Mouse (Mus musculus) myocyte (in vitro differentiated cells): ENCODE measurements at regions not wholly inside any gene's neighbourhood (a gene's known extent, or its start where the extent isn't known, plus 50 kb on each side); places are given as distances from the start of the nearest gene placed in this dataset.

Experiments used
- CEBPB ChIP-seq: IDR thresholded peaks from 2 replicates; pipeline ENCODE4 v1.6.1; 2011; ENCODE audit warnings: mild to moderate bottlenecking, moderate library complexity; ENCODE audit not compliant: poor library complexity, insufficient read depth, severe bottlenecking
- E2F4 ChIP-seq: IDR thresholded peaks from one replicate; pipeline ENCODE4 v1.6.1; 2011; ENCODE audit warnings: mild to moderate bottlenecking, control low read depth, moderate library complexity; ENCODE audit not compliant: insufficient read depth
- MAX ChIP-seq: IDR thresholded peaks from one replicate; pipeline ENCODE4 v1.6.1; 2011; ENCODE audit warnings: low read depth, mild to moderate bottlenecking, control low read depth
- MYOD1 ChIP-seq, 3 experiments: IDR thresholded peaks; one replicate each; pipeline ENCODE4 v1.6.1; 2011; ENCODE audit warnings: control low read depth in 2 of 3, low read depth in 2 of 3, mild to moderate bottlenecking in 2 of 3, moderate library complexity in 1 of 3; ENCODE audit not compliant: insufficient read length in 2 of 3, control insufficient read depth in 1 of 3
- MYOG ChIP-seq, 3 experiments: IDR thresholded peaks; one replicate each; pipeline ENCODE4 v1.6.1; 2011; ENCODE audit warnings: control low read depth in 2 of 3, low read depth in 2 of 3, mild to moderate bottlenecking in 2 of 3; ENCODE audit not compliant: insufficient read length in 2 of 3, control insufficient read depth in 1 of 3, insufficient read depth in 1 of 3
- POLR2A ChIP-seq: IDR thresholded peaks from one replicate; pipeline ENCODE4 v1.6.1; 2011; ENCODE audit warnings: low read depth, mild to moderate bottlenecking, control low read depth, moderate library complexity; ENCODE audit not compliant: insufficient read length
- POLR2AphosphoS2 ChIP-seq: IDR thresholded peaks from one replicate; pipeline ENCODE4 v1.6.1; 2011; ENCODE audit warnings: low read depth, control low read depth; ENCODE audit not compliant: insufficient read length
- REST ChIP-seq: IDR thresholded peaks from one replicate; pipeline ENCODE4 v1.6.1; 2011; ENCODE audit warnings: mild to moderate bottlenecking, control low read depth, moderate library complexity; ENCODE audit not compliant: insufficient read depth, insufficient read length
- SRF ChIP-seq: IDR thresholded peaks from one replicate; pipeline ENCODE4 v1.6.1; 2011; ENCODE audit warnings: low read depth; ENCODE audit not compliant: control insufficient read depth, insufficient read length
- TCF12 ChIP-seq: IDR thresholded peaks from one replicate; pipeline ENCODE4 v1.6.1; 2011; ENCODE audit warnings: mild to moderate bottlenecking, control low read depth; ENCODE audit not compliant: poor library complexity, insufficient read depth, severe bottlenecking
- TCF3 ChIP-seq: IDR thresholded peaks from one replicate; pipeline ENCODE4 v1.6.1; 2011; ENCODE audit warnings: low read depth, control low read depth; ENCODE audit not compliant: insufficient read length
- USF1 ChIP-seq: IDR thresholded peaks from one replicate; pipeline ENCODE4 v1.6.1; 2011; ENCODE audit warnings: low read depth, mild to moderate bottlenecking, control low read depth, moderate library complexity

DNA sequence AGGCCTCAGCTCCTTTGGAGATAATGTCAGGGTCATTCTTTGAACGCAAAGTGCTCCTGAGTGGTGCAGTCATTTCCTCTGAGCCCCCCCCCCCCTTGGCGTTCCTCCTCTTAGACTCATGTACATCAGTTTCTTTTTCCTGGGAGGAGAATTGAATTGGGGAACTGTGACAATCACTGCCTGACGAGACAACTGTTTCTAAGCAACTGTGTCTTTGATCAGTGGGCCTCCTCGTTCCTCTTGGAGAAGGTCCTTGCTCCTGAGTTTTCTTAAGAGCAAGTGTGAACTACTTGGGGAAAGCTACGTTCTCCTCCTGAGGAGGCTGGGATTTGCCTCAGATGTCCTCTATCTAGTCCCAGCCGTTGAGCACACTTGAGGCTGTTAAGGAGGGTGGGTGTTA, 287.5 kb downstream of the Maf start:
- TF ChIP-seq CEBPB (no peak), POLR2AphosphoS2 (no peak), USF1 (no peak), TCF12 (no peak), POLR2A (no peak), MAX (no peak), TCF3 (no peak), E2F4 (no peak), MYOG (IDR thresholded peaks at IDR 0.05; ENCODE audit: control insufficient read depth in 1 of 3, insufficient read depth in 1 of 3, insufficient read length in 2 of 3, low read depth in 2 of 3) (no peak), SRF (no peak), MYOD1 (IDR thresholded peaks at IDR 0.05; ENCODE audit: control insufficient read depth in 1 of 3, insufficient read length in 2 of 3, low read depth in 2 of 3) (no peak), REST (no peak)
